Mouse (Mus musculus) Patski (cell line): ENCODE data around the gene Alpi. TPM values are rescaled to one million over a fixed set of nuclear protein-coding genes. Genes with fewer than 3 reads are reported as not detected.

Experiments
- ATAC-seq: fragments of 100-300 bp; one replicate; pipeline ENCODE4 v1.8.0; 2021
- CTCF ChIA-PET: fragments of 350-600 bp; sonication (Branson Sonifier 250); formaldehyde crosslinking; loops from one replicate; lab custom pipeline; 2022; ENCODE audit warnings: inconsistent platforms; lab: Charles Lee
- POLR2A ChIA-PET: fragments of 350-600 bp; sonication (Branson Sonifier 250); formaldehyde crosslinking; loops from one replicate; lab custom pipeline; 2022; ENCODE audit warnings: antibody characterized with exemption, inconsistent platforms; lab: Charles Lee
- DNase-seq: peaks from one replicate; pipeline ENCODE4 v3.0.0-alpha.2; 2011; ENCODE audit warnings: low read depth, low spot score
- H3K27me3 ChIP-seq: fragments of 371-371 bp; one replicate; pipeline ENCODE4 v1.5.1; 2021
- CTCF ChIP-seq: fragments of 100-300 bp; IDR thresholded peaks from one replicate; pipeline ENCODE4 v1.5.1; 2021
- in situ Hi-C: fragments of 300-500 bp; cut with MboI; formaldehyde crosslinking; loops from 3 replicates; pipeline ENCODE4 v1.11.1; 2018; ENCODE audit warnings: low pct_unique_long_range_greater_than_20kb, mixed read lengths
- polyA plus RNA-seq: library from polyadenylated mRNA; unstranded; gene quantifications from one replicate; pipeline ENCODE4 v1.2.3, GENCODE M21; 2021

The Alpi gene
- 0.04 TPM for polyA plus RNA-seq

GRCm38 (mm10) chr1:87101411-87101810 lies at the start of gene Alpi:
Gene Alpi, minus strand, starts transcription at chr1:87101606.
- ATAC-seq (no peak), DNase-seq (no peak)
- in situ Hi-C loops: no loop called here
- peaks cover 6% of the 10 kb centered on the region for H3K27me3 ChIP-seq
- ChIA-PET POLR2A (no interaction called here), CTCF (interaction anchor here (1.4 kb wide), 1 partner anchor 14 kb away, joined by 3 read pairs; no protein-coding TSS in a partner anchor)
- TF ChIP-seq CTCF: no peak

- ChIA-PET CTCF (interaction anchor here (1.3 kb wide), 1 partner anchor 94 kb away, joined by 4 read pairs; no protein-coding TSS in a partner anchor), POLR2A (no interaction called here)
- no peak for ATAC-seq
- no peak for DNase-seq
- H3K27me3 ChIP-seq: peaks cover 19% of the 10 kb centered on the region
- in situ Hi-C loops: no loop called here
- TF ChIP-seq CTCF: no peak
Measured at GRCm38 (mm10) chr1:87149422-87149821, 48.0 kb upstream of the Alpi start.

GRCm38 (mm10) chr1:87143141-87143540 lies 41.7 kb upstream of the Alpi start:
- no peaks in the 10 kb centered on the region for H3K27me3 ChIP-seq
- ChIA-PET POLR2A (no interaction called here), CTCF (interaction anchor here (0.7 to 1.1 kb wide), 4 partner anchors 11 to 62 kb away, joined by 3 to 4 read pairs (median 3); no protein-coding TSS in a partner anchor)
- in situ Hi-C loops: no loop called here
- DNase-seq (no peak), ATAC-seq (no peak)
- no peak for TF ChIP-seq CTCF

DNA sequence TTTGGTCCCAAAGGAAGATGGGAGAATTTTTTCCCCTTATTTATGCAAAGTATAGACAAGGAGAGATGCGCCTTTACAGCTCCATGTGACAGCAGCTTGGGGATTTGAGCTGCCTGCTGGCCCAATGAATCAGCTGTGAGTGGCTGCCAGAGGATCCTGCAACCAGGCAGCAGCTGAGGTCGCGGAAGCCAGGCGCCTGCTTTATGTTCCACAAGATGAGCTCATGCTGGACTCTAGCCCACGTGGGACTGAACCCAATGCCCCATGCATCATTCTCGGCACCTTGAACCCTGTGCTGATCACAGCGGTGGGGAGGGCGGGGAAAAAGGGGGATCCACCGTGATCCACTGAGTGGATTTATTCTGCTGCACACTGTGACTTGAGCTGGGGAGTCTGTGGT lies 41.0 kb upstream of the Alpi start:
- ChIA-PET CTCF (interaction anchor here (0.7 to 1.1 kb wide), 4 partner anchors 10 to 61 kb away, joined by 3 to 4 read pairs (median 3); no protein-coding TSS in a partner anchor), POLR2A (no interaction called here)
- DNase-seq (peak; percentile 41), ATAC-seq (peak; percentile 71)
- TF ChIP-seq CTCF: no peak
- in situ Hi-C loops: no loop called here
- no peaks in the 10 kb centered on the region for H3K27me3 ChIP-seq

DNA sequence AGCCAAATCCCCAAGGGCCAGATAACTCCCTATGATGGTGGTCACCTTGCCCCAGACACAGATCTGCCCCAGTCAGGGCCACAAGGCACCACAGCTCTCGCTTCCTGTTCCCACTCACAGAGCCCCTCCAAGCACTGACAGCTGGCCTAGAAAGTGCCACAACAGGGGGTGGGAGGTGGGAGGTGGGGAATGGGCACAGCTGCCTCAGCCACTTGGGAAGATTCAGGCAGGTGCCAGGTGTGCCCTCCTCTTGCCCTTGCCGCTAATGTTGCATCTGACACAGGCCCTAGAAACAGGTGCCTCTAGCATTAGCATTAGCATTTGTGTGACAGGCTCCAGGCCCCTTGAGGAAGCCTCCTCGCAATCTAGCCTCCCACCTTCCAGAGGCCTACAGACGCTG lies 40.1 kb upstream of the Alpi start:
- DNase-seq (no peak), ATAC-seq (no peak)
- TF ChIP-seq CTCF: no peak
- POLR2A ChIA-PET: no interaction called here
- CTCF ChIA-PET: interaction anchor here (1.1 kb wide), 1 partner anchor 12 kb away, joined by 3 read pairs; no protein-coding TSS in a partner anchor
- H3K27me3 ChIP-seq: no peaks in the 10 kb centered on the region
- in situ Hi-C loops: no loop called here

DNA sequence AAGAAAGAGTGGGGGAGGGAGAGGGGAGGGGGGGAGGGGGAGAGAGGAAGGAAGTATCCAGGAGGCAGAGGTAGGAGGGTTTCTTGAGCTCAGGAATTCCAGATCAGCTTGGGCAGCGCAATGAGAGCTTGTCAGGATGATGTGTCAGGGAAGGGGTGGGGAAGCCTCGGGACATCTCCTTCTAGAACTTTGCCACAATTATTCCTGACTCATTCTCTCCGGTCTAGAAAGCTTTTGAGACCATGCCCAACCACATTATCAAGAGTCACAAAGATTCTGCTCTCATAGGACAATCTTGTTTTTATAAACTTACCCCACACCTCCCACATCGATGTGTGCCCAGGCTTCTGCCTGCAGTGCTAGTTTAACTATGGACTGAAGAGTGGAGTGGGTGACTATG lies 30.4 kb upstream of the Alpi start:
- POLR2A ChIA-PET: interaction anchor here (1.2 kb wide), 1 partner anchor 19 kb away, joined by 3 read pairs; no protein-coding TSS in a partner anchor
- ATAC-seq (peak; percentile 78), DNase-seq (peak; percentile 68)
- CTCF ChIA-PET: interaction anchor here (1.6 kb wide), 1 partner anchor 11 kb away, joined by 4 read pairs; no protein-coding TSS in a partner anchor
- no peaks in the 10 kb centered on the region for H3K27me3 ChIP-seq
- in situ Hi-C loops: no loop called here
- TF ChIP-seq CTCF: no peak

GRCm38 (mm10) chr1:87127206-87128030 lies 26.0 kb upstream of the Alpi start:
- in situ Hi-C loops: no loop called here
- no peaks in the 10 kb centered on the region for H3K27me3 ChIP-seq
- no peak for ATAC-seq
- no peak for TF ChIP-seq CTCF
- no peak for DNase-seq
- ChIA-PET POLR2A (no interaction called here), CTCF (interaction anchor here (0.9 kb wide), 1 partner anchor 18 kb away, joined by 3 read pairs; no protein-coding TSS in a partner anchor)

DNA sequence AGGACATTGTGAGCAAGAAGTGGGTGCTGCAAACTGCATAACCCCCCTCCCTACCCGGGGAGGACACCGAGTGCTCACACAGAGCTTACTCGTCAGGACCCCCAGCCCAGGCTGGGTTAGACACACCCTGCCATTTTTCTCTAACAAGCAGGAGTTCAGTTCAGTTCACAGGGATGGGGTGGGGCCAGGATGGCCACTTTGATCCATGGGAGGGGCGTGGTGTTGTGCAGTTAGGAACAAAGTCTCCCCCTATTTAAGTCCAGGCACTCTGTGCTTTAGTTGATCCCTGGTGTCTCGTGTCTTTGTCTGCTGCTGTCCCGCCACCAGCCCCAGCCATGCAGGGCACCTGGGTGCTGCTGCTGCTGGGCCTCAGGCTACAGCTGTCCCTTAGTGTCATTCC lies 23.3 kb upstream of the Alpi start, which contains the start of gene Akp3:
Gene Akp3, plus strand, starts transcription at position 301 of the 400 bp plus-strand sequence.
- CTCF ChIA-PET: no interaction called here
- no peak for TF ChIP-seq CTCF
- no peak for ATAC-seq

GRCm38 (mm10) chr1:87114784-87115183 lies 13.4 kb upstream of the Alpi start:
- no peak for ATAC-seq
- no peak for DNase-seq
- POLR2A ChIA-PET: no interaction called here
- CTCF ChIA-PET: interaction anchor here (1.3 kb wide), 1 partner anchor 8 kb away, joined by 5 read pairs; no protein-coding TSS in a partner anchor
- no peak for TF ChIP-seq CTCF
- in situ Hi-C loops: no loop called here
- no peaks in the 10 kb centered on the region for H3K27me3 ChIP-seq

More for the DNA sequence above, 23.3 kb upstream of the Alpi start, which contains the start of gene Akp3:
- no peaks in the 10 kb centered on the region for H3K27me3 ChIP-seq
- in situ Hi-C loops: no loop called here
- POLR2A ChIA-PET: no interaction called here
- no peak for DNase-seq

- peak; percentile 51 for TF ChIP-seq CTCF
- DNase-seq (no peak), ATAC-seq (no peak)
- in situ Hi-C loops: no loop called here
- ChIA-PET POLR2A (no interaction called here), CTCF (interaction anchor here (1.1 kb wide), 1 partner anchor 18 kb away, joined by 3 read pairs; no protein-coding TSS in a partner anchor)
- no peaks in the 10 kb centered on the region for H3K27me3 ChIP-seq
Measured at GRCm38 (mm10) chr1:87111719-87112354, 10.4 kb upstream of the Alpi start.
